Mouse (Mus musculus): ENCODE results near the gene Mccc1. TPM values are rescaled to one million over a fixed set of nuclear protein-coding genes. Genes with fewer than 3 reads are reported as not detected.

Mccc1 gene
- 10 to 100 TPM; 30.8 to 35.0 (median 31.7) TPM for total RNA-seq (2022)

DNA sequence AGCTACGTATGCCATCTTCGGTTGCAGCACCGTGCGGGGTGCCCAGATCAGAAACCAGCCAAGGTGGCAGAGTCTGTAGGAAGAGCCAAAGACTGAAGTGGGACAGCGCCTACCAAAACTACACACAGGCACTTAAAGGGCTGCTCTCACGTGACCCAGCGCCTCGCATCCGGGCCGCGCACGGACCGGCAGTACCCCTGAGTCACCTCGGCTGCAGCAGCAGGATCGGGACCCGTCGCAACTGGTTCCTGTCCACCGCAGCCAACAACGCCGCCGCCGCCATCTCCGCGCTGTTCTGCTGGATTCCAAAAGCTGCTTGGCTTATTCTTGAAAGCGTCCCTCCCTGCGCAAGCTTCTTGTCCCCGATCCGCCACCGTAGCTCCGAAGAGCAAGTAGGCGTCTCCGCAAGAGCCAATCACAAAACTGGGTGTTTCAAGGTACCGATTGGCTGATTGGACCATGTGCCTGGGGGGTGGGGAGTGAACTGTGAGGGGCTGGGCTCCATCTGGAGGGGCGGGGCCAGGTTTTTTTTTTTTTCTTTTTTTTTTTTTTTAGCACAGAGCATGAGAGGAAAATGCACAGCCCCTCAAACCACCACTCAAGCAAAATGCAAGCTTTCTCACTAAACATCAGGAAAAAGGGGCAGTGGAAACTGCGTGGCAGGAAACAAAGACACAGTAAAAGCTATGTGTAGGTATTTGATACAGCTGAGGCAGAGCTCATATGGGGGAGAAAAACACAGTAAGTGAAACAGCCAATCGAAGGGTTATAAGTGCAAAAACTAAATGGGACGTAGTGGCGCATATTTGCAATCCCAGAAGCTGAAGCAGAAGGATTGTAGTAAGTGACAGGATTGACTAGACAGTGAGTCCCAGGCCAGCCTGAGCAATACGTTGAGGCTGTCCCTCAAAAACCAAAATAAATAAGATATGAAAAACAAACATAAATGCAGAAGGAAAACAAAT lies at the start of gene Mccc1:
Mccc1 (minus strand) TSS at position 404 of the 965 bp plus-strand sequence.
- DNase-seq (ENCODE audit: low spot score in 2 of 2): peak; percentile 91 to 92

DNA sequence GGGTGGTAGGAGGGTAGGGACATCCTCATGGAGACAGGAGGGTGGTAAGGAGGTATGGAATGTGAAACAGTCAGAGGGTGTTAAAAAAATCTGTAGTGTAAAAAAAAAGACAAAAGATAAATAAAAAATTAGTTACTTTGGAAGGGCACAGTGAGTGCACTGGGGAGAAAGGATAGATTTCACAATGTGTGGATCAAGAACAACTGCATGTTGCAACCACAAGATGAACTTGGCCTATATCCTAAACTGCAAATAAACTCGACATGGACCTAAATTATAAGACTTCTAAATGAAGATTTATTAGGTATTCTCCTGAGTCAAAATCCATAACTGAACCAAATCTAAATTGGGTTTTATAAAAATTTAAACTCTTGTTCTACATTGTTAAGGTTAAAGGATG lies 48.6 kb upstream of the Mccc1 start:
- no peak for DNase-seq (ENCODE audit: low spot score in 2 of 2)

DNA sequence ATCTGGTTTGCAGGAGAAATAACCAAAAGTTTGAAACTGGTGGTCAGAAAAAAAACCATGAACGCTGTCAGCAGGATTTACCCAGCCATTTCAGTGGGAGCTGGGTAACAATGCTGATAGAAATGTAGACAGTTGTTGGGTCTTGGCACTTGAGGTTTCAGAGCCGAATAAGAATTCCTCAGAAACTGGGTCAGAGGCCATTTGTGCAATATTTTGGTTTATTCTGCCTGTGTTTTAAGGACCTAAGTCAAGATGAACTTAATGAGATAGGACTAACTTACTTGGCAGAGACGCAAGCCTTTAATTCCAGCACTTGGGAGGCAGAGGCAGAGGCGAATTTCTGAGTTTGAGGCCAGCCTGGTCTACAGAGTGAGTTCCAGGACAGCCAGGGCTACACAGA lies 44.6 kb upstream of the Mccc1 start:
- DNase-seq (ENCODE audit: low spot score in 2 of 2): no peak

DNA sequence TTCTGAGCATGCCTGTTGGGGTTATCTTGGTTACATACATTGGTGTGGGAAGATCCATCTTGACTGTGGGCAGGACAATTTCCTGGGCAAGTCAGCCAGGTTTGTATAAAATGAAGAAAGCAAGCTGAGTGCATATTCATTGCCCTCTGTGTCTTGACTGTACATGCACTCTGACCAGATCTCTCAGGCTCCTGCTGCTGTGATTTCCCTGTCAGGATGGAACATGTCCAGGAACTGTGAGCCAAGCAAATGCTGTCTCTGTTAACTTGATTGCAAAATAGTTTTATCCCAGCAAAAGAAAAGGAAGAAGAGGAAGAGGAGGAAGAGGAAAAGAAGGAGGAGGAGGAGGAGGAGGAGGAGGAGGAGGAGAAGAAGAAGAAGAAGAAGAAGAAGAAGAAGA lies 44.0 kb upstream of the Mccc1 start:
- no peak for DNase-seq (ENCODE audit: low spot score in 2 of 2)

DNA sequence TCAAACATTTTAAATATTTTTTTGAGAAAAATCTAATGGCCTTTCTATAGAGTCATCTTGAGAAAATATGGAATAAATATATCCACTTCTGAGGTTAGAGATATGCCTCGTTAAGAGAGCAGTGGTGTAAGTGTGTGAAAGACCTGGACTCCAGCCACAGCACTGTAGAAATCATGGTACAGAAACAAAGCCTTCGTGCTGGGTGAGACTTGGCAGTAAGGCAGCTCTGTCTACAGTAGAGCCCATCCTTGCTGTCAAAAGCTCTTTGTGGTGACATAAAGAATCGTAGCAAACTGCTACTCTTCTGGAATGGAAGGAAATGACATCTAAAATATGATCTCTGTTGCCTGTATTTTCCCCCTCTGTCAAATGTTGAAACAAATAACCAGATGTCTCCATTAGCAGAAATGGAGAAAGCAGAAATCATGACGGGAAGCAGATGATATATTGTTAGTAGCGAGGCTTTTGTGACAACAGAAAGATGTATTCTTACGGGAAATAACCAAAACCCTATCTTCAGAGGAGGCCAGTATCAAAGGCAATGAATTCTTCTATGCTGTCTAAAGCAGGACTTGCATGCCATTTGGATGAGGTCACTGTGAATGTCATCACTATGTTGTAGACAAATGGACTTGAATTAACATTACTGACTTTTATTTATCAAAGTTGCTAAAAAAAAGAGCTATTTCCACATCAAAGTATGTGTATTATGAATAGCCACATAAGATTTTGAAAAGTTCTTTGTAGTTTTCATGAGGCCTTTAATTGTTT lies 31.4 kb upstream of the Mccc1 start:
- DNase-seq (ENCODE audit: low spot score in 2 of 2): no peak

DNA sequence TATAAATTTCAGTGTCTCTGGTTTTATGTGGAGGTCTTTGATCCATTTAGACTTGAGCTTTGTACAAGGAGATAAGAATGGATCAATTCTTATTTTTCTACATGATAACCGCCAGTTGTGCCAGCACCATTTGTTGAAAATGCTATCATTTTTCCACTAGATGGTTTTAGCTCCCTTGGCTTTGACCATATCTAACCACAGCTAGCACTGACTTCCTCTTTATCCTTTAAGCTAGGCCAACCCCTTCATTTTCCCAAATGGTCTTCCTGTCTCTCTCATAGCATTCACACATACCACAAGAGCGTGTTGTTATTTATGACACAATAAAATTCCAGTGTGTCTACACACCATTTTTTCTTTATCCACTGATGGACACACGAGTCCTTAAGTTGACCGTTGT lies 29.5 kb upstream of the Mccc1 start:
- no peak for DNase-seq (ENCODE audit: low spot score in 2 of 2)

DNA sequence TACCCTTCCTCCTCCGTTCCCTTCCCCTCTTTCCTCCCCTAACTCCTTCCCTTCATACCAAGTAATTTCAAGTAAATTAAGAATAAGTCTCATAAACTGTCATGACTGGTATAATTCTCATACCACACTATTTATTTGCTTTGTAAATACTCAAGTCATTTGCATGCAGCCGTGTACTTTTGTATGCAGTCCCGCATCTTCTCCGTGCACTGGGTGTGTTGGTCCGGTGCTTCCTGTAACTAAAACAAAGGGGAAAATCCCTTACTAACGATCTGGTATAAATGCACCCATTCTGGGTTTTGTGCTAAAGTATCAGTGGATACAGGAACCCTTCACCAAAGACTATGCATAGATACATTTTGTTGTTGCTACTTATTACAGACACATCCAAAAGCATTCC lies 25.3 kb upstream of the Mccc1 start:
- no peak for DNase-seq (ENCODE audit: low spot score in 2 of 2)

DNA sequence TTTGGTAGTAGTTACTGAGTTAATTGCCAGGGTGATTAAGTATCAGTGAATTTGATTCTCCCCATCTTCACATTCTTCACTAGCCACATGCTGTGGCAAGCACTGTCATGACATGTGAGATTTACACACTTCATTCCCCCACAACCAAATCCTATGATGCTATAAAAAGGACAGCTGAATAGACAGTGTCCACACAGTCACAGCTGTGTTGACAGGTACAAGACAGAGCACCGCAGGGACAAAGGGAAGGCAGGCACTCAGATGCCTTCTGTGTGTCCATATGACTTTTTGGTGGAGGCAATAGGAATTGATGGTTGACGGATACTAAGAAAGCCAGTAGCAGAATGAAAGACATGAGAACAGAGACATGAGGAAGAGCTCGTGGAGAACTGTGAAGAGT lies 10.8 kb upstream of the Mccc1 start:
- no peak for DNase-seq (ENCODE audit: low spot score in 2 of 2)

DNA sequence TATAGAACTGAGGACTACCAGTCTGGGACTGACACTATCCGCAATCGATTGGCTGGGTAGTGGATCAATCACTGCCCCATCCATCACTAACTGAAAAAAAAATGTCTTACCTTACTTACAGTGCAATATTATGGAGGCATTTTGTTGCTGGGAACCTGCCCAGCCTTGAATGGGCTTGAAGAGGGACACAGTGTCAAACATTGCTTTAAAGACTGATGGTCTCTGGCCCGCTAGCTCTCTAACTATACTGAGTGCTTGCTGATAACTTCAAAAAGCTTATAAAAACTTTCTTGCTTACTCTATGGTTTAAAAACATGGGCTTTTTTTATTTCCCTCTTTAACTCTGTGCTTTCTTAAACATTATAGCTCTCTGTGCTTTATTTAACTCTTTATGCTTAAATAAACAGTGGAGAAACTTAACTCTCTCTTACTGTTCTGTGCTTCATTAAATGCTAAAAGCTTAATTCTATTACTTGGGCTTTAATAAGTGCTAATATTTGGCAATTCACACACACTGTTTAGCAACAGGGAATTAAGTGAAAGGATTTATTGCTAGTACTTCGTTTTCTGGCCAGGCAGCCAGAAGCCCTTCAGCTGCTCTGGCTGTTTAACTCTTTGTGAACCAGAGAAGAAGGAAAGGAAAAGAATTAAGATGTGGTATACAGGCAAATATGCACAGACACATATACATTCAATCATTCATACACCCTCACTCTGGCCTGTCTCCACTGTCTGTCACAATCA lies 8.1 kb upstream of the Mccc1 start:
- no peak for DNase-seq (ENCODE audit: low spot score in 2 of 2)

DNA sequence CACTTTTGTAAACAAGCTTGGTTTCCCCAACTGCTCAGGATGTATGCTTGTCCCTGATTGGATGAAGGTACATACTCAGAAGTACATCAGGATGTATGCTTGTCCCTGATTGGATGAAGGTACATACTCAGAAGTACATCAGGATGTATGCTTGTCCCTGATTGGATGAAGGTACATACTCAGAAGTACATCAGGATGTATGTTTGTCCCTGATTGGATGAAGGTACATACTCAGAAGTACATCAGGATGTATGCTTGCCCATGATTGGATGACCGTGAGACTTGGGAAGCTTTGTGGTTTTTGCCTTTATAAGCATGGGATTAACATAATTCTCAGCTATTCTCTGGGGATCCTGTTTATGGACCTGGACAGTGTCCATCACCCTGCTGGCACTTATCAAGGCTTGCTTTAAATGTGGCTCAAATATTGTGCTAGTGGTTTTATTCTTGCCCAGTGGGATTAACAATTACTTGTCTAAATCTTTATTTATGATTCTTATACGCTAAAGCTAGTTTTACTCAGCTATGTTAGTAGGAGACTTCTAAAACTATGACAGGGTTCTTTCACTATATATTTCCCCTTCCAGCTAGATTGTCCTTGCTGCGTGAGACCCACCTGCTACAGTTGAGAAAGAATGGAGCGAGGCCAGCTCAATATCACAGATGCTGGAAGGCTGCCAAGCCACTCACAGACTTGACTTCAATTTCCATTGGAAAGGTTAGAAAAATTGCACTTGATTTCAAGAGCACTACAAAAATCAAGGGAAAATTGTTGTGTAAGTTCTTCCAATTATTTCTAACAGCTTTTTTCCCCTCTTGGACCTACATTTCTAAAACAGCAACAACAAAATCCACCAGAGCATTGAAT lies 3.8 kb upstream of the Mccc1 start:
- no peak for DNase-seq (ENCODE audit: low spot score in 2 of 2)

DNA sequence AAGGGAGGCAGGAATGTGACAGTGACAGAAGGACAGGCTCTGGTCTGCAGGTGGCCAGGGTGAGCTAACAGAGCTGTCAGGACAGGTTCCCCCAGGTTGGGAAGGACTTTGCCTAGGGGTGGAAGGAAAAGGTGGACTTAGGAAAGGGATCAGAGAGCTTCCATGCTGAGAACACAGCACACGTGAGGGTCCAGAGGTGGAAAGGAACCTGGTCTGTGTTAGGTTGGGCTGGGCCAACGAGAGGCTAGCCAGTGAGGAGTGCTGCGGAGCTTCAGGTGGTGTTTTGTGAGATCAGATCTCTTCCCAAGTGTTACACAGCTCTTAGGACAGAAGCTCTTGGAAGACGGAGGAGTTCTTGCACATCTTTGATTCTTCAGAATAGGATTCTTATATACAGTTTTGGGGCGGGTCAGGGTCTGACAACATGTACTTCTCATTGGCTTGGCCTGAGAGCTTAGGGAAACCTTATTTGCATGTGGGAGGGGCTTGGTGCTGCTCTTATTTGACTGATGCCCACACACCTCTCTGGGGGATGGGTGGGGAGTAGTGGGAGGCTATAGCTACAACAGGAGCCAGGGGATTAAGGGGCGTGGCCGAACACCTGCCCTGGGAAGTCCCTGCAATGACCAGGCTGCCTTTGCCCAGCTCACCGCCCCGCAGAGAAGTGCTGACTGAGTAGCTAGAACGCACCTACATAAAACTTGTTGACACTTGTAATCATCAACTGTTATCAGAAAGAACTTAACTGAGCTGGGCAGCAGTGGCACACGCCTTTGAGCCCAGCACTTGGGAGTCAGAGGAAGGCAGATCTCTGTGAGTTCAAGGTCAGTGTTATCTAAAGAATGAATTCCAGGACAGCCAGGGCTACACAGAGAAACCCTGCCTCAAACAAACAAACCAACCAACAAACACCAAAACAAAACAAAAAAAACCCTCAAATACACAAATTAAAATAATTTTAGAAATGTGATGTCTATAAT lies 5.6 kb downstream of the Mccc1 start:
- DNase-seq (ENCODE audit: low spot score in 2 of 2): no peak

DNA sequence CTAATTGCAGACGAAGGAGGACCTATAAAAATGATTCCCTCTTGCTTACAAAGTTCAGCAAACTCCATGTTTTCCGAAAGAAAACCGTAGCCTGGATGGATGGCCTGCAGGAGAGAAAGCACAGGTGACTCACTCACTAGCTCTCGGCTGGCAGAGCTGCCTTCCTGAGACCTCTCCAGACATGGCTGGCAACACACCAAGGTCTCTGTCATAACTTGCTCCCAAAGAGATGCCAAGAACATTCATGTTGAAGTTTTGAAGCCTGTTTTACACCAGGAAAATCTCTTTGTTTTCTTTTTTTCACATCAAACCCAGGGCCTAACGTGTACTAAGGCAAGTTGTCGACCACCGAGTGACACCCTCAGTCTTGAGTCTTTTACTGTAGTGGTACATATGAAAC lies 9.8 kb downstream of the Mccc1 start:
- DNase-seq (ENCODE audit: low spot score in 2 of 2): no peak

DNA sequence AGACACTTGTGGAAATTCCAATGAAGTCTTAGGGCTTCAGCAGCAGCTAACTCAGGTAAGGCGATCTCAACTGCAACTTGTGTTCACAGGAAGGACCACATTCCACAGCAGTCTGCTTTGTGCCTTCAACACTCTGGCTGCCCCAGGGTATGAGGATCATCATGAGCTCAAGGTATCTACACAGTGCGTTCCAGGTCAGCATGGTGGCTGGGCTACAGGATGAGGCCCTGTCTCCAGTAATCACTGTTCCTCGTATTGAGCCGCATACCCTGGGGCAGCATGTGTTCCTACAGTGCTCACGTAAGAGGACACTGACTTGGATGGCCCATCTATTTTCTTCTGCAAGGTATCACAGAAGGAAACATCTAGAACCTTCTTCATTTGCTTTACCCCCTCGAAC lies 12.4 kb downstream of the Mccc1 start:
- DNase-seq (ENCODE audit: low spot score in 2 of 2): no peak

DNA sequence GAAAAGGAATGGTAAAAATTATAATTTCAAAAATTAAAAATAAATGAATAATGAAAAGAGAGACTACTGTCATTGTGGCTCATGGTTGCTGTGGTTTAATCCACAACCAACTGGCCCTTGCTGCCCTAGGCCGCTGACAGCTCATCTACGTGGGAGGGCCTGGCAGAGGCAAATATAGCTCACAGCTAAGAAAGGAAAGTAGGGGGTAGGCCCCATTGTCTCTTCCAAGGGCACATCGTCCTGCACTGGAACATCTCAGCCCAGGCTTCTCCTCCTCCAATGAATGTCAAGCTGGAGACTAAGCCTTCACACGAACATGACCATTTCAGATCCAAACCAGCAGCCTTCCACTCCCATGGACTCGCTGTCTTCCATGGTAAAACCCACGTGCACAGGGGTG lies 14.2 kb downstream of the Mccc1 start:
- DNase-seq (ENCODE audit: low spot score in 2 of 2): no peak

DNA sequence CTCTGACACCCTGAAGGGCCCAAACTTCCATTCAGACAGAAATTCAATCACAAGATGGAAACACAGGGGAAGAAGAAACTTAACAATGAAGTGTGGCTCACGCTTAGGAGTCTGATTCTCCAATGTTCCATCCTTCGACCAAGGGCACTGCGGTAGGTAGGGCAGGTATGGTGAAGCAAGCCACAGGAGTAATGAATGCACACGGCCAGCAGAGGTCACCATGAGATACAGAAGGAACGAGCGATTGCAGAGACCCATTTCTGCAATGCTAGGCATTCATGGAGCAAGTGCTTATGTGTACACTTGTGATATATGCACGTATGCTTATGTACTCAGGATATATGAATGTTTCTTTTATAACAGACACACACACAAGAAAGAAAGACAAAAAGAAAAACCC lies 26.9 kb downstream of the Mccc1 start:
- DNase-seq (ENCODE audit: low spot score in 2 of 2): no peak

DNA sequence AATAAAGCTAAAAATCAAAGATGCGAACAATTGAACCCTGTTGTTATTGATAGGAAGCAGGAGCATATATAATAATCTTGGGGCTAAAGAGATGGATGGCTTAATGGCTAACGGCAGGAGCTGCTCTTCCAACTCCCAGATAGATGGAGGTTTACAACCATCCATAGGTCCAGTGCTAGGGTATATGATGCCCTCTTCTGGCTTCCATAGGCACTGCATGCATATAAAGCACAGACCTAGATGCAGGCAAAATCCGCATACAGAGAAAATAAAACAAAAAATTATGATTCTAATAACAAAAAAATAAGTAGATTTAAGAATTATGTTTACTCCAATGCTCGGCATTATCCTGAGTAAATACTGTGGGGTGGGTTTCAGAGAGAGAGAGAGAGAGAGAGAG lies 27.5 kb downstream of the Mccc1 start:
- DNase-seq (ENCODE audit: low spot score in 2 of 2): no peak

DNA sequence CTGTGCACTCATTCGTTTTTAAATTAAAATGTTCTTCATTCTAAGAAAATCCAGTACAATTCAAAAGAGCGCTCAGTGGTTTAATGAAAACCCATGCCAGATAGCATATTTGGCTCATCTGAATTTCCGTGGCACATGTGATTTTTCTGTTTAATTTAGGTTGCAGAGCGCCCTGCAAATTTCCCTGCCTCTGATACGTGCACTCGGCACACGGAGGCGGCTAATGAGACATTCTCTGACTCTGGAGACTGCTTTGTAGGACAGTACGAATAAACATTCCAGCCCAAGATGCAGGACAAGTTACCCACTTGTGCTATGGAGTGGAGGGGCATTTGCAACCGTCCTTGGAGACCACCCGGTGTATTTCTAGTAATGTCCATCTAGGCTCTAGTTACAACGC lies 29.3 kb downstream of the Mccc1 start:
- DNase-seq (ENCODE audit: low spot score in 2 of 2): no peak

DNA sequence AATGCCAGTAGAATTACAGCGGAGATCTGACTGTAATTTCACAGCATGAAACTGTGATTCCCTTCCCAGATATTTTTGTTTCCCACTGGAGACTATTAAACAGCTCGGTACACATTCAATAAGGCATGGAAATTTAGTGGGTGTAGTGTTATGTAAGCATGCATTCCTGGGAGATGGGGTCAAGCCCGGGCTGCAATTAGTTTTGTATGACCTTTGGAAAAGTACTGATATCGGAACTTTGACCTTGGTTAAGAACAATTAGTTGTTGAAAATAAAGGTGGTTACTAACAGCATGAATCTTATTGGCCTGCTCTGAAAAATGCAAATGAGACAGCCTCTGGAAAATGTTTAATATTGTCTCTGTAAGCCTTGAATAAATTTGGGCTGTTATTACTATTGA lies 30.0 kb downstream of the Mccc1 start:
- DNase-seq (ENCODE audit: low spot score in 2 of 2): no peak

DNA sequence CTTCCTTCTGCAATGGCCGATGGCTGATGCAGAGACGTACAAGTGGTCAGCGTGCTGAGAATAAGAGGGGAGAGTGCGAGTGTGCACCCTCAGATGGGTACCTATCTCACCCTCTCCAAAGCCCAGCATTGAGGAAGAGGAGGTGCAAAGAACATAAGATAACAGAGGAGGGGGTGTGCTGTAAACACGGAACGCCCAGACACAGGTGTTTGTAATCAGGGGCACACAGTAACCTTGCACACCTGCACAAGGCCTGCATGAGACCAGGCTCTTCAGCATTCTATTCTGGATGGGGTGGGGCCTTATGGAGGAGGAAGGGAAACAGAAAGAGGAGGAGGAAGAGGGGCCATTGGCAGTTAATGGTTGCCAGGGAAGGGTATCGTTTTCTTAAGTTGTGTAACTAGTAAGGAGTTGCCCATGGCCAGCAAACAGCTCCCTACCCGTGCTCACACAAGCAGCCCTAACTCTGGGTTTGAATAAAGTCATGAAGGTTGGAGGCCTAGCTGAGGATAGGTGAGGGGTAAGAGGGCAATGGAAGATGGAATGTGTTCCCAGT lies 33.0 kb downstream of the Mccc1 start:
- no peak for DNase-seq (ENCODE audit: low spot score in 2 of 2)

Measured in gastrocnemius, adult 8-10 months (tissue).